Mouse (Mus musculus) heart, postnatal 25 days (tissue): Measurements from ENCODE around the gene Gramd2. TPM values are rescaled to one million over a fixed set of nuclear protein-coding genes. Genes with fewer than 3 reads are reported as not detected.
"Not testable (repeated sequence)": the region's sequence is repeated elsewhere in the genome, so short reads cannot be mapped to it uniquely, and the experiment has no call there.

ENCODE experiments used
- DNase-seq: peaks from one replicate; pipeline ENCODE4 v3.0.0; 2022; ENCODE audit warnings: low spot score
- intact Hi-C: fragments of 180-260 bp; cut with DNase I; formaldehyde crosslinking; loops from one replicate; pipeline ENCODE4 v1.15.1; 2025
- total RNA-seq, 2 experiments: library from RNA; stranded (reverse); gene quantifications; 2 replicates each; pipeline ENCODE4 v1.2.3; 2021

Gene Gramd2
- total RNA-seq, 2 experiments from 2014 or later: not detected

GRCm38 (mm10) chr9:59751066-59751581 is 71.2 kb downstream of the Gramd2 start:
- peak; percentile 87 for DNase-seq
- intact Hi-C loops: loop anchor here (5.0 kb wide), 1 partner anchor 94 kb away; the partner anchor contains the start of gene Pkm

- DNase-seq: no peak
- intact Hi-C loops: loop anchor here (5.0 kb wide), 1 partner anchor 95 kb away; the partner anchor contains the start of gene Pkm
Observed at GRCm38 (mm10) chr9:59751966-59752365, 72.0 kb downstream of the Gramd2 start.

GRCm38 (mm10) chr9:59755199-59755598 is 75.3 kb downstream of the Gramd2 start:
- no peak for DNase-seq
- intact Hi-C loops: no loop called here

- intact Hi-C loops, DNase-seq: not testable (repeated sequence)
Observed at GRCm38 (mm10) chr9:59757016-59757415, 77.1 kb downstream of the Gramd2 start.

GRCm38 (mm10) chr9:59760515-59760914 is 80.6 kb downstream of the Gramd2 start:
- intact Hi-C loops: loop anchor here (5.0 kb wide), 1 partner anchor 38 kb away; no protein-coding TSS in a partner anchor
- DNase-seq: no peak

GRCm38 (mm10) chr9:59766966-59767461 is 87.1 kb downstream of the Gramd2 start:
- intact Hi-C loops, DNase-seq: not testable (repeated sequence)

Other genes with a start within 250 kb of the Gramd2 start
- 10 to 100 TPM; 72.9 to 84.7 TPM for gene Arih1, start 193.5 kb upstream of the Gramd2 start, total RNA-seq
- 10 to 100 TPM; 36.8 TPM for gene Hexa, start 140.6 kb upstream of the Gramd2 start, total RNA-seq
- gene Tmem202, start 140.3 kb upstream of the Gramd2 start, total RNA-seq: under 1 TPM; 0.52 to 0.64 TPM
- not detected for gene Celf6, start 102.2 kb upstream of the Gramd2 start, total RNA-seq
- gene Parp6, start 62.9 kb upstream of the Gramd2 start, total RNA-seq: 10 to 100 TPM; 17.9 to 20.2 TPM
- gene Pkm, start 23.8 kb upstream of the Gramd2 start, total RNA-seq: 1,000 to 10,000 TPM; 1,181 to 1,232 TPM
- gene Senp8, start 70.6 kb downstream of the Gramd2 start, total RNA-seq: 1 to 10 TPM; 7.3 to 8.0 TPM
- 10 to 100 TPM; 11.9 to 13.6 TPM for gene Myo9a, start 70.8 kb downstream of the Gramd2 start, total RNA-seq